Mouse (Mus musculus) spleen, adult 2 months (tissue): ENCODE data around the gene Stab2. TPM values are rescaled to one million over a fixed set of nuclear protein-coding genes. Genes with fewer than 3 reads are reported as not detected.

Experiments used
- DNase-seq, 2 experiments: peaks; one replicate each; pipeline versions ENCODE4 v3.0.0 to v3.0.0-alpha.2; 2012 to 2021; ENCODE audit warnings: low spot score in 2 of 2, low read depth in 1 of 2
- H3K27ac ChIP-seq: fragments of 200-500 bp; 2 replicates; pipeline ENCODE4 v1.5.1; 2012; ENCODE audit warnings: low read length, inconsistent platforms; ENCODE audit not compliant: insufficient read depth
- H3K27me3 ChIP-seq: fragments of 200-500 bp; 2 replicates; pipeline ENCODE4 v1.6.1; 2012; ENCODE audit warnings: mild to moderate bottlenecking, moderate library complexity, low read length, inconsistent platforms; ENCODE audit not compliant: control insufficient read depth, insufficient read depth
- H3K36me3 ChIP-seq: fragments of 200-500 bp; 2 replicates; pipeline ENCODE4 v1.6.1; 2012; ENCODE audit warnings: mild to moderate bottlenecking, low read length, inconsistent platforms; ENCODE audit not compliant: control insufficient read depth, insufficient read depth
- H3K4me1 ChIP-seq: fragments of 200-500 bp; 2 replicates; pipeline ENCODE4 v1.6.1; 2011; ENCODE audit warnings: inconsistent platforms; ENCODE audit not compliant: control insufficient read depth, insufficient read depth, insufficient read length
- H3K4me3 ChIP-seq: fragments of 200-500 bp; 2 replicates; pipeline ENCODE4 v1.5.1; 2011; ENCODE audit warnings: mild to moderate bottlenecking, inconsistent platforms; ENCODE audit not compliant: insufficient read depth, insufficient read length; ENCODE audit errors: extremely low read depth
- CTCF ChIP-seq: fragments of 200-500 bp; IDR thresholded peaks from 2 replicates; pipeline ENCODE4 v1.5.1; 2011; ENCODE audit warnings: mild to moderate bottlenecking, inconsistent platforms; ENCODE audit not compliant: insufficient read depth, insufficient read length, insufficient replicate concordance; ENCODE audit errors: extremely low read depth
- POLR2A ChIP-seq: fragments of 200-500 bp; IDR thresholded peaks from 2 replicates; pipeline ENCODE4 v1.6.1; 2011; ENCODE audit warnings: low read depth, low read length, inconsistent platforms
- WGBS: fragments of 180-500 bp; shearing (Covaris S2); methylation state at CpG from one replicate; pipeline ENCODE4 v1.1.7; 2018; 5-methylcytosine and 5-hydroxymethylcytosine counted together
- polyA plus RNA-seq: library from polyadenylated mRNA; depleted of rRNA; stranded (reverse); fragments of >200 nt; gene quantifications from 2 replicates; pipeline ENCODE4 v1.2.3, GENCODE M21; 2012

The Stab2 gene
- polyA plus RNA-seq, 1 experiment: 71.8 TPM

GRCm38 (mm10) chr10:86838827-86839226 lies 169.0 kb downstream of the Stab2 start:
- Histone ChIP-seq H3K27me3 (no peaks in the 10 kb centered on the region), H3K27ac (no peak overlapping the region), H3K36me3 (peaks cover 9% of the 10 kb centered on the region), H3K4me1 (no peaks in the 10 kb centered on the region), H3K4me3 (no peak overlapping the region)
- DNase-seq: no peak
- 90% methylated on average over 6 of the region's 6 CpGs for WGBS
- no peak for TF ChIP-seq CTCF
- TF ChIP-seq POLR2A: no peak

GRCm38 (mm10) chr10:86836784-86837183 lies 171.0 kb downstream of the Stab2 start:
- Histone ChIP-seq H3K36me3 (peaks cover 11% of the 10 kb centered on the region), H3K4me1 (no peaks in the 10 kb centered on the region), H3K27ac (no peak overlapping the region), H3K4me3 (no peak overlapping the region), H3K27me3 (no peaks in the 10 kb centered on the region)
- WGBS: 77% methylated on average over 4 of the region's 4 CpGs
- DNase-seq: no peak
- TF ChIP-seq POLR2A (no peak), CTCF (no peak)

- no peaks in the 10 kb centered on the region for H3K27me3 ChIP-seq
- DNase-seq: no peak
- peaks cover 11% of the 10 kb centered on the region for H3K36me3 ChIP-seq
- no peak overlapping the region for H3K27ac ChIP-seq
- 93% methylated on average over 2 of the region's 2 CpGs for WGBS
- no peak for TF ChIP-seq POLR2A
- no peak for TF ChIP-seq CTCF
- H3K4me3 ChIP-seq: no peak overlapping the region
- no peaks in the 10 kb centered on the region; the same call in 1 of the 2 replicates for H3K4me1 ChIP-seq
Observed at GRCm38 (mm10) chr10:86829515-86829914, 178.3 kb downstream of the Stab2 start.

- no peak for TF ChIP-seq POLR2A
- TF ChIP-seq CTCF: peak; percentile 32; the same call in 1 of the 2 replicates
- H3K4me3 ChIP-seq: no peak overlapping the region
- DNase-seq: peak; percentile 9 to 42
- H3K36me3 ChIP-seq: peaks cover 6% of the 10 kb centered on the region; the same call in 1 of the 2 replicates
- no peaks in the 10 kb centered on the region; the same call in 1 of the 2 replicates for H3K4me1 ChIP-seq
- no peaks in the 10 kb centered on the region for H3K27me3 ChIP-seq
- WGBS: 41% methylated on average over 15 of the region's 15 CpGs
- H3K27ac ChIP-seq: no peak overlapping the region
Observed at GRCm38 (mm10) chr10:86828221-86829135, 179.3 kb downstream of the Stab2 start.

DNA sequence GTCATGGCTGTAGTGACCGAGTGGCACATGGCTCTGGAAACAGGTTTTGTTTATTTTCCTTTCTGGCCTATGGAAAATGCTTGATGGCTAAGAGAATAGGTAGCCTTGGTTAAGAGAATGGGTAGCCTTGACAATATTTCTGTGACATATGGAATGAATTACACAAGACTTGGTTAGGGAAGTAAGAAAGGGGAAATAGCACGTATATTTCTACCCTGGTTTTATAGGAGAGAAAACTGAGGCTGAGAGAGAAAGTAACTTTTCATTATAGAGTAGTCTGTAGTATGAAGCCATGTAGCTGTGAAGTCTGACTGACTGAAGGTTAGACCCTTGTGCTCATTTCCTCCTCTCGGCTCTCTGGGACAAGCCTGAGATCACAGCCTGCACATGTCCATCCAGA lies 180.9 kb downstream of the Stab2 start:
- Histone ChIP-seq H3K4me1 (no peaks in the 10 kb centered on the region; the same call in 1 of the 2 replicates), H3K36me3 (peaks cover 9% of the 10 kb centered on the region; the same call in 1 of the 2 replicates), H3K27ac (no peak overlapping the region), H3K4me3 (no peak overlapping the region), H3K27me3 (no peaks in the 10 kb centered on the region)
- TF ChIP-seq CTCF (no peak), POLR2A (no peak)
- WGBS: 67% methylated on average over 3 of the region's 3 CpGs
- DNase-seq: no peak

DNA sequence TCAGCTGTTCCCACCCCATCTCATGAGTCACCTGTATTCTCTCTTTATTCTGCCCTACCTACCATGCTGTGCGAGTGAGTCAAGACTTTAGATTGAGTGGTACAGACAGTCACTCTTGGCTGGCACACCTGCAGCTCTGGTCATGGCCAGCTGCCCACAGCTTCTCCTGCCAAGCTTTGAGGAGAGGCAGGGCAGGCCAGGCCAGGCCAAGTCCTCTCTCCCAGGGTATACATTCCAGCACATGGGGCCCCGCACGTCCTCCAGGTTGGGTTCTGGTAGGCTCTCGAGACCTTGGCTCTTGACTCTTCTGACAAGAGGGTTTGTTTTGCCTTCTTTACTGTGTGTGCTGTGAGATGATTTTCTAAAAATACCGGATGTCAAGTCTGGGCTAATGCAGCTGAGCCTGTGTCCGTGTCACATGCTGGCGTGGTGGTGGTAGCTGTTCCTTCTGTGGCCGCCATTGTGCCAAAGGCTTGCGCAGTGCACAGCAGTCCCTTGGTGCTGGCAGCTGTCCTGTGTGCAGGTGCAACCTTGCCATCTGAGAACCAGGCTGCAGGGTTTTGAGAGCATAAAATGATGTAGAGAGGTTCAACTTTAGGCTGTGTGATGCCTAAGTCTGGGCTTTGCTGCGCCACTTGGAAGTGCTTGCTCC lies 181.8 kb downstream of the Stab2 start:
- no peak overlapping the region for H3K27ac ChIP-seq
- WGBS: 78% methylated on average over 10 of the region's 10 CpGs
- no peak overlapping the region for H3K4me3 ChIP-seq
- no peaks in the 10 kb centered on the region; the same call in 1 of the 2 replicates for H3K4me1 ChIP-seq
- H3K27me3 ChIP-seq: no peaks in the 10 kb centered on the region
- DNase-seq: no peak
- H3K36me3 ChIP-seq: peaks cover 8% of the 10 kb centered on the region; the same call in 1 of the 2 replicates
- TF ChIP-seq POLR2A (no peak), CTCF (no peak)

DNA sequence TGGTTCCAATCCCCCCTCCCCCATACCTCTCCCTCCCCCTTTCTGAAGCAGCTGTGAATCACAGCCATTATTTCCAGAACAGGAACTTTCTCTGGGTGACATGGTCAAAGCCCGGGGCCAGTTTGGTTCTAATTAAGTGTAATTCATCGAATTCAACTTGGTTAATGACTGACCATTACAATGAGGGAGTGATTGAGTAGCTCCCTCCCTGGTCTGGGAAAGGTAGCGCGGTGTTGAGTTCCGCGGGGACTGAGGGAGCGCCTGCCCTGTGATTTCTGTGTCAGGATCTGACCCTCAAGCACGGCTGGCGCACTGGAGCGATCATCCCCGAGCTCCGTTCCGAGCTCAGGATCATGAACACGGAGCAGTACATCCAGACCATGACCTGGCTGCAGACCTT lies 183.0 kb downstream of the Stab2 start:
- Histone ChIP-seq H3K27ac (no peak overlapping the region), H3K27me3 (no peaks in the 10 kb centered on the region), H3K4me3 (no peak overlapping the region), H3K36me3 (peaks cover 14% of the 10 kb centered on the region; the same call in 1 of the 2 replicates), H3K4me1 (no peaks in the 10 kb centered on the region; the same call in 1 of the 2 replicates)
- 97% methylated on average over 14 of the region's 14 CpGs for WGBS
- no peak for DNase-seq
- TF ChIP-seq CTCF (no peak), POLR2A (no peak)
